Mouse (Mus musculus) ES-Bruce4 (cell line): ENCODE data around the gene Nup205.

ENCODE experiments used
- CTCF ChIP-seq: IDR thresholded peaks from one replicate; pipeline ENCODE4 v1.8.1; 2011; ENCODE audit warnings: low read depth, low read length
- POLR2A ChIP-seq: IDR thresholded peaks from one replicate; pipeline ENCODE4 v1.8.1; 2011; ENCODE audit warnings: low read length; ENCODE audit not compliant: insufficient read depth

- no peak for TF ChIP-seq CTCF
- TF ChIP-seq POLR2A = no peak
Observed at GRCm38 (mm10) chr6:35297001-35297400, 119.8 kb downstream of the Nup205 start.
